Mouse (Mus musculus) neural tube, embryonic 15.5 days (tissue): ENCODE results near the gene Mis18bp1. TPM values are rescaled to one million over a fixed set of nuclear protein-coding genes. Genes with fewer than 3 reads are reported as not detected.
"Not testable (repeated sequence)": the region's sequence is repeated elsewhere in the genome, so short reads cannot be mapped to it uniquely, and the experiment has no call there.

Experiments
- ATAC-seq: fragments of 200-750 bp; cut with Nextera tagmentation; 2 replicates; pipeline ENCODE4 v1.8.0; 2017; ENCODE audit warnings: mild to moderate bottlenecking, moderate TSS enrichment, moderate library complexity; ENCODE audit not compliant: low FRiP score
- H3K27ac ChIP-seq: fragments of 300-500 bp; sonication (generic); replicated peaks from 2 replicates; pipeline ENCODE4 v1.5.1; 2015; ENCODE audit warnings: mild to moderate bottlenecking, inconsistent platforms
- H3K27me3 ChIP-seq: fragments of 300-500 bp; sonication (generic); replicated peaks from 2 replicates; pipeline ENCODE4 v1.6.1; 2015; ENCODE audit warnings: inconsistent platforms
- H3K36me3 ChIP-seq: fragments of 300-500 bp; sonication (generic); 2 replicates; pipeline ENCODE4 v1.6.1; 2015; ENCODE audit warnings: inconsistent platforms
- H3K4me1 ChIP-seq: fragments of 300-500 bp; sonication (generic); 2 replicates; pipeline ENCODE4 v1.6.1; 2015; ENCODE audit warnings: inconsistent platforms
- H3K4me2 ChIP-seq: fragments of 300-500 bp; sonication (generic); 2 replicates; pipeline ENCODE4 v1.6.1; 2015; ENCODE audit warnings: inconsistent platforms, mild to moderate bottlenecking, moderate library complexity
- H3K4me3 ChIP-seq: fragments of 300-500 bp; sonication (generic); replicated peaks from 2 replicates; pipeline ENCODE4 v1.5.1; 2015; ENCODE audit warnings: mild to moderate bottlenecking, inconsistent platforms
- H3K9ac ChIP-seq: fragments of 300-500 bp; sonication (generic); replicated peaks from 2 replicates; pipeline ENCODE4 v1.6.1; 2015; ENCODE audit warnings: mild to moderate bottlenecking, inconsistent platforms
- H3K9me3 ChIP-seq: fragments of 300-500 bp; sonication (generic); replicated peaks from 2 replicates; pipeline ENCODE4 v1.6.1; 2016; ENCODE audit warnings: inconsistent platforms
- WGBS: fragments of 180-500 bp; shearing (Covaris S2); methylation state at CpG from one replicate; pipeline ENCODE4 v1.1.7; 2015; ENCODE audit warnings: mixed read lengths; 5-methylcytosine and 5-hydroxymethylcytosine counted together
- polyA plus RNA-seq: library from polyadenylated mRNA; unstranded; fragments of >200 nt; fragmentation: Nextera tagmentation; extraction: Ambion mirVana; gene quantifications from 2 replicates; pipeline ENCODE4 v1.2.1, GENCODE M21; 2015

Gene Mis18bp1
- polyA plus RNA-seq, 1 experiment from 2014 or later: 7.4 TPM

- H3K36me3 ChIP-seq: peaks cover 21% of the 10 kb centered on the region
- ATAC-seq, H3K9me3 ChIP-seq, H3K4me2 ChIP-seq, H3K27me3 ChIP-seq, H3K9ac ChIP-seq, H3K4me3 ChIP-seq, H3K4me1 ChIP-seq, H3K27ac ChIP-seq: not testable (repeated sequence)
- 96% methylated on average over 3 of the region's 3 CpGs for WGBS
These were observed 57.4 kb downstream of the Mis18bp1 start for GRCm38 (mm10) chr12:65114978-65115377.

DNA sequence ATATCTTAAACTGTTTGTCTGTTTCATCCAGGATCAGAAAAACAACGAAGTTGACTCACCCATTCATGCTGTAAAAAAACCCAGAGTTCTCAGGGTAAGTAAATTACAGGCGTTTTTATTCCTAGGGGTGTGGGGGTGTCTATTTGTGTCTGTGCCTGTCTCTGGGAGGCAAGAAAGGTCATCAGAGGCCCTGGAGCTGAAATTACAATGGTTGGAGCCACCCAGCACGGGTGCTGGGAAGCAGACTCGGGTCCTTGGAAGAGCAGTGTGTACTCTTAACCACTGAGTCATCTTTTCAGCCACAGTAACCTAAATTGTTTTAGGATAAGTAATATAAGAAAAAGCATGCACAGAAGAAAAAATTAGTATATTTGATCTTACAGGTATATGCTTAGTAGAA lies 58.5 kb downstream of the Mis18bp1 start:
- ATAC-seq: no peak
- H3K27me3 ChIP-seq: no peaks in the 10 kb centered on the region
- H3K36me3 ChIP-seq: peaks cover 13% of the 10 kb centered on the region
- H3K4me2 ChIP-seq: no peak overlapping the region
- no peaks in the 10 kb centered on the region for H3K9me3 ChIP-seq
- H3K9ac ChIP-seq: no peak overlapping the region
- H3K4me1 ChIP-seq: no peaks in the 10 kb centered on the region
- no peak overlapping the region for H3K27ac ChIP-seq
- no peak overlapping the region for H3K4me3 ChIP-seq
- WGBS: 92% methylated on average over 4 of the region's 4 CpGs

GRCm38 (mm10) chr12:65112811-65113210 lies 59.6 kb downstream of the Mis18bp1 start:
- WGBS: 100% methylated on average over 1 of the region's 1 CpGs
- Histone ChIP-seq H3K4me3 (no peak overlapping the region), H3K4me1 (no peaks in the 10 kb centered on the region), H3K36me3 (peaks cover 10% of the 10 kb centered on the region), H3K27ac (no peak overlapping the region), H3K9me3 (no peaks in the 10 kb centered on the region), H3K27me3 (no peaks in the 10 kb centered on the region), H3K9ac (no peak overlapping the region), H3K4me2 (no peak overlapping the region)
- ATAC-seq: no peak

- no peaks in the 10 kb centered on the region for H3K27me3 ChIP-seq
- no peak overlapping the region for H3K27ac ChIP-seq
- no peaks in the 10 kb centered on the region for H3K9me3 ChIP-seq
- H3K4me2 ChIP-seq: no peak overlapping the region
- no peak overlapping the region for H3K4me3 ChIP-seq
- WGBS: 91% methylated on average over 3 of the region's 3 CpGs
- H3K4me1 ChIP-seq: no peaks in the 10 kb centered on the region
- ATAC-seq: no peak
- peaks cover 13% of the 10 kb centered on the region for H3K36me3 ChIP-seq
- no peak overlapping the region for H3K9ac ChIP-seq
These were observed 60.9 kb downstream of the Mis18bp1 start for GRCm38 (mm10) chr12:65111503-65111902.

DNA sequence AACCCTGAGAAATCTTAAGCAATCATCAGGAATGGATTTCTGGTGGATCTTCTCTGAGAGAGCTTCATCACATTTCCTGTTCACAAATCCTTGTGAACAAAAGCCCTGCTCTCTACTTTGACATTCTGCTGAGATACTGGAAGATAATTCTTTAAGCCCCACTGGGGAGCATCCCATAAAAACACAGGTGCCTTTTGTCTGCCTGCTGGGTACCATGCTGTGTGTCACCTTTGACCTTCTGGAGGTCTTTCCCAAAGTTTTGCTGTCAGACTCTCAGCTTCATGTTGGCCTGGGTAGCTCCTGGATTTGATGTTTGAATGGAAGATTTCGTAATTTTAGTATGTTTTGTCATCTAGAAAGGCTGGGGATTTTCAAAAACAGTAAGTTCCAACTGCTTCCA lies 63.7 kb downstream of the Mis18bp1 start:
- H3K9me3 ChIP-seq: no peaks in the 10 kb centered on the region
- H3K9ac ChIP-seq: no peak overlapping the region
- H3K27me3 ChIP-seq: no peaks in the 10 kb centered on the region
- H3K36me3 ChIP-seq: peaks cover 23% of the 10 kb centered on the region
- H3K4me1 ChIP-seq: no peaks in the 10 kb centered on the region
- no peak overlapping the region for H3K27ac ChIP-seq
- no peak for ATAC-seq
- no peak overlapping the region for H3K4me3 ChIP-seq
- 84% methylated on average over 1 of the region's 1 CpGs for WGBS
- H3K4me2 ChIP-seq: no peak overlapping the region

Other genes with a start within 250 kb of the Mis18bp1 start
- 22.7 and 23.4 TPM in 2 replicates for gene Klhl28, start 207.1 kb downstream of the Mis18bp1 start, polyA plus RNA-seq
- 21.2 and 23.4 TPM in 2 replicates for gene Togaram1, start 206.8 kb downstream of the Mis18bp1 start, polyA plus RNA-seq
- gene Prpf39, start 136.3 kb downstream of the Mis18bp1 start, polyA plus RNA-seq: 46.4 and 47.1 TPM in 2 replicates
- 439 and 458 TPM in 2 replicates for gene Fkbp3, start 98.6 kb downstream of the Mis18bp1 start, polyA plus RNA-seq
- 8.1 TPM in 2 replicates for gene Fancm, start 97.0 kb downstream of the Mis18bp1 start, polyA plus RNA-seq
- gene Wdr20rt, start 52.9 kb upstream of the Mis18bp1 start, polyA plus RNA-seq: not detected in 2 replicates